30 mouse cellular contexts compared by ENCODE assay signal in genomic region chr5:66607801-66608200, GRCm38 (mm10). TPM values are rescaled to one million over a fixed set of nuclear protein-coding genes. Genes with fewer than 3 reads are reported as not detected.
DNase-seq lines count a peak whose midpoint lies in the region; ATAC-seq and TF ChIP-seq lines count a peak whose summit lies in the region.
"Had no signal": no experiment of that assay in that cellular context is flagged by ENCODE, and none has a peak within 500 bp of the region (broad histone marks: within the 10 kb centered on the region; RNA-seq: fewer than 3 reads in every experiment).

No protein-coding gene starts in this region.

- no peak overlapping the region for H3K9ac ChIP-seq in heart, embryonic 11.5 days (ENCODE audit: low read depth, low read length)
- no peak overlapping the region for H3K9ac ChIP-seq in liver, postnatal 0 days (replicated peaks)
- no peak overlapping the region for H3K9ac ChIP-seq in liver, embryonic 12.5 days
- no peak overlapping the region for H3K9ac ChIP-seq in embryonic facial prominence, embryonic 14.5 days (ENCODE audit: low read depth, low read length)
- H3K9ac ChIP-seq: embryonic facial prominence, embryonic 12.5 days; hindbrain, embryonic 15.5 days; limb, embryonic 13.5 days; liver, embryonic 13.5 days; lung, embryonic 14.5 days; neural tube, embryonic 13.5 days had no signal

- DNase-seq in heart, adult 18-20 months, result no peak
- DNase-seq in liver, postnatal 0 days, result no peak
- no peak for DNase-seq in embryonic facial prominence, embryonic 14.5 days (ENCODE audit: low spot score)
- DNase-seq in cerebellum, adult 2 months, result no peak
- no peak for DNase-seq in left cerebral cortex, postnatal 4 days
- DNase-seq: adrenal gland, postnatal 36 days; B cell, adult 2 months; cerebellum, adult 11 months; cerebellum, postnatal 14 days; gastrocnemius, postnatal 10 days; heart, adult 11 months; kidney, postnatal 36 days; layer of hippocampus, postnatal 36 days; liver, embryonic 13.5 days; lung, postnatal 4 days; retina, postnatal 1 day; right cerebral cortex, postnatal 25 days had no signal

- no peak overlapping the region for H3K4me3 ChIP-seq in heart, embryonic 11.5 days (ENCODE audit: low read depth, low read length)
- no peak overlapping the region for H3K4me3 ChIP-seq in liver, postnatal 0 days (ENCODE audit: low read depth, low read length)
- no peak overlapping the region for H3K4me3 ChIP-seq in liver, embryonic 12.5 days
- H3K4me3 ChIP-seq in embryonic facial prominence, embryonic 14.5 days (ENCODE audit: low read depth, low read length), result no peak overlapping the region
- no peak overlapping the region for H3K4me3 ChIP-seq in cerebellum, adult 2 months (replicated peaks; ENCODE audit: insufficient read depth, low read depth, low read length)
- H3K4me3 ChIP-seq: embryonic facial prominence, embryonic 12.5 days; forebrain, embryonic 10.5 days; hindbrain, embryonic 15.5 days; limb, embryonic 13.5 days; liver, embryonic 13.5 days; myocyte; neural tube, embryonic 13.5 days had no signal

- 0 out of 2 replicates have a peak overlapping the region, but pooled peaks have one; percentile 22 for H3K27ac ChIP-seq in heart, embryonic 11.5 days (ENCODE audit: low read depth, low read length)
- H3K27ac ChIP-seq in liver, postnatal 0 days (ENCODE audit: low read depth), result peak overlapping the region; percentile 22; the same call in 1 of the 2 replicates
- no peak overlapping the region for H3K27ac ChIP-seq in liver, embryonic 12.5 days
- H3K27ac ChIP-seq in embryonic facial prominence, embryonic 14.5 days (replicated peaks; ENCODE audit: low read depth, low read length), result 0 out of 2 replicates have a peak overlapping the region, but pooled peaks have one; percentile 5
- no peak overlapping the region for H3K27ac ChIP-seq in cerebellum, adult 2 months (ENCODE audit: insufficient read depth, low read length)
- H3K27ac ChIP-seq: embryonic facial prominence, embryonic 12.5 days; forebrain, embryonic 10.5 days; hindbrain, embryonic 15.5 days; limb, embryonic 13.5 days; liver, embryonic 13.5 days; neural tube, embryonic 13.5 days had no signal

- intact Hi-C loops in left cerebral cortex, postnatal 4 days (cut with DNase I), result no loop called here

- H3K36me3 ChIP-seq in heart, embryonic 11.5 days (ENCODE audit: control insufficient read depth, insufficient read depth, low read length), result no peaks in the 10 kb centered on the region
- H3K36me3 ChIP-seq in liver, postnatal 0 days (replicated peaks; ENCODE audit: insufficient read depth, low read length), result no peaks in the 10 kb centered on the region
- H3K36me3 ChIP-seq in liver, embryonic 12.5 days, result no peaks in the 10 kb centered on the region
- H3K36me3 ChIP-seq in embryonic facial prominence, embryonic 14.5 days (ENCODE audit: control insufficient read depth, insufficient read depth, low read length), result no peaks in the 10 kb centered on the region
- H3K36me3 ChIP-seq: embryonic facial prominence, embryonic 12.5 days; forebrain, embryonic 10.5 days; G1E; hindbrain, embryonic 15.5 days; limb, embryonic 13.5 days; liver, embryonic 13.5 days; neural tube, embryonic 13.5 days had no signal

- TF ChIP-seq CTCF in liver, postnatal 0 days (IDR thresholded peaks at IDR 0.05; ENCODE audit: low read depth), result no peak
- no peak for TF ChIP-seq CTCF in cerebellum, adult 2 months (IDR thresholded peaks at IDR 0.05; ENCODE audit: borderline replicate concordance, insufficient read depth, low read depth, low read length)

- 78% methylated on average over 10 of the region's 10 CpGs for WGBS in heart, embryonic 11.5 days (ENCODE audit: insufficient replicate concordance)
- 83% methylated on average over 10 of the region's 10 CpGs for WGBS in liver, postnatal 0 days (ENCODE audit: insufficient replicate concordance)
- WGBS in liver, embryonic 12.5 days (ENCODE audit: insufficient replicate concordance), result 71% methylated on average over 10 of the region's 10 CpGs
- whole genome bisulfite sequencing in embryonic facial prominence, embryonic 14.5 days, result 82% methylated on average over 10 of the region's 10 CpGs
- WGBS in cerebellum, adult 2 months, result 53% methylated on average over 10 of the region's 10 CpGs

- ATAC-seq in heart, embryonic 11.5 days (replicated peaks; ENCODE audit: insufficient number of reproducible peaks, low FRiP score, low TSS enrichment), result no peak
- ATAC-seq in liver, postnatal 0 days, result no peak
- ATAC-seq in liver, embryonic 12.5 days, result no peak
- ATAC-seq in embryonic facial prominence, embryonic 14.5 days (ENCODE audit: low read depth), result no peak
- ATAC-seq: midbrain, embryonic 16.5 days; Patski had no signal

- no peaks in the 10 kb centered on the region for H3K9me3 ChIP-seq in heart, embryonic 11.5 days (replicated peaks; ENCODE audit: control insufficient read depth, low read length)
- H3K9me3 ChIP-seq in liver, postnatal 0 days (ENCODE audit: low read length), result no peaks in the 10 kb centered on the region
- no peaks in the 10 kb centered on the region for H3K9me3 ChIP-seq in liver, embryonic 12.5 days (replicated peaks)
- H3K9me3 ChIP-seq in embryonic facial prominence, embryonic 14.5 days (ENCODE audit: control insufficient read depth, low read length), result no peaks in the 10 kb centered on the region
- H3K9me3 ChIP-seq: embryonic facial prominence, embryonic 12.5 days; forebrain, embryonic 10.5 days; hindbrain, embryonic 15.5 days; limb, embryonic 13.5 days; liver, embryonic 13.5 days; neural tube, embryonic 13.5 days had no signal

- TF ChIP-seq POLR2A in cerebellum, adult 2 months (IDR thresholded peaks at IDR 0.05; ENCODE audit: borderline replicate concordance, insufficient read depth, low read length), result no peak

- TF ChIP-seq EP300 in liver, postnatal 0 days (IDR thresholded peaks at IDR 0.05; ENCODE audit: low read depth), result no peak

- no peaks in the 10 kb centered on the region for H3K27me3 ChIP-seq in heart, embryonic 11.5 days (ENCODE audit: control insufficient read depth, insufficient read depth, low read length)
- H3K27me3 ChIP-seq in liver, postnatal 0 days (ENCODE audit: insufficient read depth, low read length), result no peaks in the 10 kb centered on the region
- H3K27me3 ChIP-seq in liver, embryonic 12.5 days (replicated peaks), result no peaks in the 10 kb centered on the region; the same call in none of the 2 replicates
- no peaks in the 10 kb centered on the region for H3K27me3 ChIP-seq in embryonic facial prominence, embryonic 14.5 days (replicated peaks; ENCODE audit: control insufficient read depth, insufficient read depth, low read length)
- H3K27me3 ChIP-seq in cerebellum, adult 2 months (ENCODE audit: control insufficient read depth, insufficient read depth, low read length), result no peaks in the 10 kb centered on the region
- H3K27me3 ChIP-seq: CH12.LX; embryonic facial prominence, embryonic 12.5 days; hindbrain, embryonic 15.5 days; limb, embryonic 13.5 days; liver, embryonic 13.5 days; neural tube, embryonic 13.5 days; Patski had no signal

- H3K4me1 ChIP-seq in heart, embryonic 11.5 days (ENCODE audit: control insufficient read depth, insufficient read depth, low read length), result peaks cover 55% of the 10 kb centered on the region
- H3K4me1 ChIP-seq in liver, postnatal 0 days (ENCODE audit: insufficient read depth), result no peaks in the 10 kb centered on the region; the same call in 1 of the 2 replicates
- H3K4me1 ChIP-seq in liver, embryonic 12.5 days, result peaks cover 17% of the 10 kb centered on the region; the same call in 1 of the 2 replicates
- peaks cover 34% of the 10 kb centered on the region for H3K4me1 ChIP-seq in embryonic facial prominence, embryonic 14.5 days (ENCODE audit: control insufficient read depth, insufficient read depth, low read length)
- H3K4me1 ChIP-seq in cerebellum, adult 2 months (ENCODE audit: control insufficient read depth, insufficient read depth, low read length), result peaks cover 23% of the 10 kb centered on the region

- no peak overlapping the region for H3K4me2 ChIP-seq in heart, embryonic 11.5 days
- H3K4me2 ChIP-seq in liver, postnatal 0 days (ENCODE audit: low read depth, low read length), result no peak overlapping the region
- H3K4me2 ChIP-seq in liver, embryonic 12.5 days, result no peak overlapping the region
- no peak overlapping the region for H3K4me2 ChIP-seq in embryonic facial prominence, embryonic 14.5 days (ENCODE audit: low read depth, low read length)
- H3K4me2 ChIP-seq: embryonic facial prominence, embryonic 12.5 days; hindbrain, embryonic 15.5 days; limb, embryonic 13.5 days; liver, embryonic 13.5 days; lung, embryonic 14.5 days; neural tube, embryonic 13.5 days had no signal

RNA-seq across cellular contexts. Expression of gene Apbb2, which starts 10.8 kb away (rescaled TPM):
- 25.9 and 28.0 TPM in 2 replicates for polyA plus RNA-seq in heart, embryonic 11.5 days (2014; fragmentation: Nextera tagmentation; extraction: Ambion mirVana)
- 10 to 100 TPM; 45.5 to 46.5 TPM for total RNA-seq in heart, adult 18-20 months (2021)
- 5.3 and 5.6 TPM in 2 replicates for polyA plus RNA-seq in liver, postnatal 0 days (2015; fragmentation: Nextera tagmentation; extraction: Ambion mirVana)
- polyA plus RNA-seq in liver, embryonic 12.5 days (2016; fragmentation: Nextera tagmentation; extraction: Ambion mirVana), result 5.9 and 6.1 TPM in 2 replicates
- polyA plus RNA-seq in embryonic facial prominence, embryonic 14.5 days (2014; fragmentation: Nextera tagmentation; extraction: Ambion mirVana), result 39.8 and 47.9 TPM in 2 replicates
- 34.7 and 36.1 TPM in 2 replicates for polyA plus RNA-seq in cerebellum, adult 2 months (2012; rRNA removed)
- 100 to 1,000 TPM in 1 of 2 experiments, 10 to 100 TPM in 1; 96.4 to 104 TPM for total RNA-seq in left cerebral cortex, postnatal 4 days (2021)
- polyA plus RNA-seq: G1E had no signal

Comparison
In these comparisons a context has a peak if more than half of its experiments do, and no peak if none do; other contexts are left out.
1. H3K27ac ChIP-seq: peak in heart, embryonic 11.5 days (single experiment), liver, postnatal 0 days (single experiment) and embryonic facial prominence, embryonic 14.5 days (single experiment); none in liver, embryonic 12.5 days (single experiment) and cerebellum, adult 2 months (single experiment).